Mouse (Mus musculus) left cerebral cortex, adult 6 months (tissue): ENCODE measurements around the gene Nova1. TPM values are rescaled to one million over a fixed set of nuclear protein-coding genes. Genes with fewer than 3 reads are reported as not detected.

Experiments
- long read RNA-seq, 2 experiments: library from polyadenylated mRNA; unstranded; transcript quantifications; one replicate each; pipeline ENCODE4 v2.0.0; 2019 to 2020
- polyA plus RNA-seq: library from polyadenylated mRNA; unstranded; fragments of <200 nt; fragmentation: Nextera tagmentation; gene quantifications from 2 replicates; pipeline ENCODE4 v1.2.3, GENCODE M21; 2021

Nova1 gene
- 5.3 and 6.5 TPM in 2 replicates for polyA plus RNA-seq
- long read RNA-seq, experiment 1, full-length matches to known transcripts, result 19 of 84 reads
- long read RNA-seq, experiment 1, partial matches to known transcripts, result 7 of 84 reads
- long read RNA-seq, experiment 1, other reads (novel, unspliced or antisense), result 58 of 84 reads
- long read RNA-seq, experiment 2, full-length matches to known transcripts, result 2 of 23 reads
- long read RNA-seq, experiment 2, partial matches to known transcripts, result 1 of 23 reads
- long read RNA-seq, experiment 2, other reads (novel, unspliced or antisense), result 20 of 23 reads

GRCm38 (mm10) chr12:46818856-46819347 lies at the start of gene Nova1:
Gene Nova1, minus strand, starts transcription at chr12:46818929.

